Mouse (Mus musculus) ES-Bruce4 (cell line): ENCODE data around the gene Ddx50.

Experiments
- CTCF ChIP-seq: IDR thresholded peaks from one replicate; pipeline ENCODE4 v1.8.1; 2011; ENCODE audit warnings: low read depth, low read length
- EP300 ChIP-seq: IDR thresholded peaks from 2 replicates; pipeline ENCODE4 v1.6.1; 2011; ENCODE audit warnings: low read depth, low read length; ENCODE audit not compliant: insufficient read depth
- POLR2A ChIP-seq: IDR thresholded peaks from one replicate; pipeline ENCODE4 v1.8.1; 2011; ENCODE audit warnings: low read length; ENCODE audit not compliant: insufficient read depth

DNA sequence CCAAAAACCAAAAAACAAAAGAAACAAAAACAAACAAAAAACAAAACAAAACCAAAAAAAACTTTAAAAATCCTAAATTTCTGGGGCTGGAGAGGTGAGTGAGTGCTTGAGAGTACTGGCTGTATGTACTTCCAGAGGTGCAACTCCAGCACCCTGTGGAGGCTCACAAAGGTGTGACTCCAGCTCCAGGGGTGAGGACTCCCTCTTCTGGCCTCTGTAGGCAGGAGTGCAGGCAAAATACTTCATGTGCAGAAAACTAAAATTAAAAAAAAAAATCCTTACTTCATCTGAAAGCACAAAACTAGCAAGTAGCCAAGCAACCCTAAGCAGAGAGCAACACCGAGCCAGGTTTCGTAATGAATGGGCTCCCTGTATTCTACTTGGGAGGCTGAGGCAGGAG, 21.3 kb upstream of the Ddx50 start:
- peak; percentile 29 for TF ChIP-seq CTCF
- TF ChIP-seq POLR2A, result no peak
- no peak for TF ChIP-seq EP300
